Mouse (Mus musculus): ENCODE measurements around the gene Tm9sf3. TPM values are rescaled to one million over a fixed set of nuclear protein-coding genes. Genes with fewer than 3 reads are reported as not detected.
"Not testable (repeated sequence)": the region's sequence is repeated elsewhere in the genome, so short reads cannot be mapped to it uniquely, and the experiment has no call there.

Tm9sf3 gene
- 129 and 147 TPM in 2 replicates for polyA plus RNA-seq (2015; fragmentation: Nextera tagmentation; extraction: Ambion mirVana)

DNA sequence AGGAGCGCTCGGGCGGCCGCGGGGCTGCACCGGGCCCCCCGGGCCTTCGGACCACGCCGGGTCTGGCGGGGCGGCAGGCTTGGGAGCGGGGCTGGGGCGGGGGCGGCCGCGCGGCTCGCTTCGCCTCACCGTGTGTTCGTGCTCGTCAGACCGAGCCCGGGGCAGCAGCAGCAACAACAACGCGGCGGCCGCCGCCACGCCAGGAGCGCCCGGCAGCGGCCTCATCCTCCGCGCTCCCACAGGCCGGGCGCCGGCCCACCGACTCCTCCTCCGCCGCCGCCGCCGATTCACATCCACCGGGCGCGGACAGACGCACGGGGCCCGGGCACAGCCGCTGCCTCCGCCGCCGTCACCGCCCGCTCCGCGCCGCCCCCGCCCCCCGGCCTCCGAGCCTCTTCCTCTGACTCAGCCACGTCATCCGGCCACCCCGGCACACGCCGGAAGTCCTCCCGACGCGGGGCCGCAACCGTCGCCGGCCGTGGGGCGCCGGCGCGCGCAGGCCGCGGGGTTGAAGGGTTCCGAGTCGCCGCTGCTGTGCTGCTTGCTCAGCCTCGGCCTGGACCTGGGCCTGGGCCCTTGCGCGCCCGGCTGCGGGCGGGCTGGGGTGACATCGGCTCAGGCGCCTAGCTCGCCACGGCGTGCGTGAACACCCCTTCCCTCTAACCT, at the start of gene Tm9sf3:
Tm9sf3 (minus strand) TSS at position 368 of the 666 bp plus-strand sequence.
- Histone ChIP-seq H3K27ac (peak within 1 kb of the TSS; percentile 98), H3K4me1 (peaks cover 28% of the 10 kb centered on the region), H3K9me3 (no peaks in the 10 kb centered on the region), H3K4me3 (peak within 1 kb of the TSS; percentile 89), H3K27me3 (no peaks in the 10 kb centered on the region), H3K9ac (peak within 1 kb of the TSS; percentile 95), H3K36me3 (no peaks in the 10 kb centered on the region), H3K4me2 (peak within 1 kb of the TSS; percentile 59)
- WGBS, result under 1% methylated on average over 50 of the region's 98 CpGs
- ATAC-seq (ENCODE audit: insufficient number of reproducible peaks, low FRiP score, low TSS enrichment, low read depth), result peak; percentile 89

DNA sequence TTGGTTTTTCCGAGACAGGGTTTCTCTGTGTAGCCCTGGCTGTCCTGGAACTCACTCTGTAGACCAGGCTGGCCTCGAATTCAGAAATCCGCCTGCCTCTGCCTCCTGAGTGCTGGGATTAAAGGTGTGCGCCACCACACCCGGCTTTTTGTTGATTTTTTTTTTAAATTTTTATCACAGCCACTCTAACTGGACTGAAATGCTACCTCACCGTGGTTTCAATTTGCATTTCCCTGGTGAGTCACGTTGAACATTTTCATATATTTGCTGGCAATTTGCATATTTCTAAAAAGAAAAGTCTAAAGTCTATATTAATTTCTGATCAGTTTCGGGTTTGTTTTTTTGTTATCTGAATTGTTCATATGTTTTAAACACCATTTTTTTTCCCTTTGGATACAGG, 48.8 kb upstream of the Tm9sf3 start:
- H3K4me2 ChIP-seq; ATAC-seq (ENCODE audit: insufficient number of reproducible peaks, low FRiP score, low TSS enrichment, low read depth); H3K27ac ChIP-seq; H3K4me3 ChIP-seq; H3K9ac ChIP-seq; H3K4me1 ChIP-seq; H3K36me3 ChIP-seq; H3K9me3 ChIP-seq: not testable (repeated sequence)
- 89% methylated on average over 8 of the region's 8 CpGs for WGBS
- peaks cover 14% of the 10 kb centered on the region; the same call in 1 of the 2 replicates for H3K27me3 ChIP-seq

DNA sequence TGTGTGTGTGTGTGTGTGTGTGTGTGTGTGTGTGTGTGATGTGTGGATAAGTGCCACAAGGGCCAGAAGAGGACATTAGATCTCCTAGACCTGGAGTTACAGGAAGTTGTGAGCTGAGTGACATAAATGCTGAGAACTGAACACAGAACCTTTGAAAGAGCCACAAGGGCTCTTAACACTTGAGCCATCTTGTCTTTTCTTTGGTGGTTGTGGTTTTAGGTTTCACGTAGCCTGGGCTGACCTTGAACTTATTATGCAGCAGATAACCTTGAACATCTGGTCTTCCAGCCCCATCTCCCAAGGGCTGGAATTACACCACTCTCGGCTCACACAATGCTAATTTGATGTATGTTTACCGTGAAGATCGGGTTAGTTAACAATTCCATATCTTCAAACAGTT, 48.2 kb upstream of the Tm9sf3 start:
- Histone ChIP-seq H3K27ac (no peak overlapping the region), H3K36me3 (no peaks in the 10 kb centered on the region), H3K4me1 (peaks cover 6% of the 10 kb centered on the region; the same call in 1 of the 2 replicates), H3K27me3 (peaks cover 13% of the 10 kb centered on the region; the same call in 1 of the 2 replicates), H3K9ac (no peak overlapping the region), H3K4me3 (no peak overlapping the region), H3K4me2 (no peak overlapping the region), H3K9me3 (no peaks in the 10 kb centered on the region)
- 69% methylated on average over 4 of the region's 4 CpGs for WGBS
- ATAC-seq (ENCODE audit: insufficient number of reproducible peaks, low FRiP score, low TSS enrichment, low read depth), result no peak

DNA sequence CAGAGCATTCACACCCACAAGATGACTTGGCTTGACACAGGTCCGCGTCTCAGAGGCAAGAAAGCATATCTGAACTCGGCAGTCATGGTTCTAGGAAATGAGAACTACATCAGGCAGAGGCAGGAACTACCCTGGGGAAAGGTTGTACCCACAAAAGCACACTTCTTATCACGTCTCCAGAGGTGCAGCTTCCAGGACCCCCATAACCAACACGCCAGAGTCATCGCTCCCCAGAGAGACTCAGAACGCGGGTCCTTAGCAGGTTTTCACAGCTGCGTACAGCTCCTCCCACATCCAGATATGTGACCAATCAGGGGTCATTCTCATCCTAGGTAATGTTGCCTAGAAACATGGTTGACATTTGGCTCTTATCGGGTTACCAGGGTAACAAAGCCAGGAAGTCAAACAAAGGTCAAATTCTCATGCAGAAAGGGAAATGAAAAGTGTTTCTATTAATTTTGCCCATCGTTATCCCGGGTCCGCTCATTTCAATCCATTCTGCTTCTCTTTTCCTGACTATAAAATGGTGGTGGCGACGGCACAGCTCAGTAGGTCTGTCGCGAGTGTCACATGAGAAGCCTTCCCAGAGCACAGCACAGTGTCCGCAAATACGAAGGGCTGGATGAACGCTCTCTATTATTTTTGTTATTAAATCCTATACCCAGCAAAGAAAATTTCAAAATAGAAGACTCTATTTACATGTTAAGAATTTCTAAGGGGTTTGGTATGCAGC, 47.3 kb upstream of the Tm9sf3 start:
- WGBS, result 22% methylated on average over 20 of the region's 20 CpGs
- Histone ChIP-seq H3K27ac (no peak overlapping the region), H3K9ac (no peak overlapping the region), H3K4me3 (peak overlapping the region; percentile 23), H3K36me3 (no peaks in the 10 kb centered on the region), H3K27me3 (peaks cover 5% of the 10 kb centered on the region; the same call in 1 of the 2 replicates), H3K4me2 (peak overlapping the region; percentile 41), H3K9me3 (no peaks in the 10 kb centered on the region), H3K4me1 (peaks cover 6% of the 10 kb centered on the region; the same call in 1 of the 2 replicates)
- no peak for ATAC-seq (ENCODE audit: insufficient number of reproducible peaks, low FRiP score, low TSS enrichment, low read depth)

DNA sequence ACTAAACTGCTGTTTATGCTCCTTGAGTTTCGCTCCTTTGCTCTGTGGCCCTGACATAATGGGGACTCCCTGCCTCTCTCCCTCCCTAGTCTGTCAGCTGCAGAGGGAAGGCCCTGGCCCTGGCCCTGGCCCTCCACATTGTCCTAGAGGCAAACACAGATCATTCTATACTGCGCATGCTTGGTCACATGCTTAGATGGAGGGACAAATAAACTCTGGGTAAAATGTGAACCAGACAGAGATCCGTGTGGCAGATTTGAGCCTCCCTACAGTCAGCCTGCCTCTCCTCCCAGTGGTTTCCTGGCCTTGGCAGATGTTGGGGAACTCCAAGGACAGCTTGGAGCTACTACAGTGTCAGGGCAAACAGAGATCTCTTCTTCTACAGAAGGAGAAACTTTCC, 40.1 kb upstream of the Tm9sf3 start:
- Histone ChIP-seq H3K27ac (no peak overlapping the region), H3K4me1 (peaks cover 3% of the 10 kb centered on the region; the same call in 1 of the 2 replicates), H3K9me3 (no peaks in the 10 kb centered on the region), H3K27me3 (peaks cover 4% of the 10 kb centered on the region), H3K4me2 (no peak overlapping the region), H3K36me3 (no peaks in the 10 kb centered on the region), H3K9ac (no peak overlapping the region), H3K4me3 (no peak overlapping the region)
- whole genome bisulfite sequencing, result 55% methylated on average over 3 of the region's 3 CpGs
- ATAC-seq (ENCODE audit: insufficient number of reproducible peaks, low FRiP score, low TSS enrichment, low read depth), result no peak

DNA sequence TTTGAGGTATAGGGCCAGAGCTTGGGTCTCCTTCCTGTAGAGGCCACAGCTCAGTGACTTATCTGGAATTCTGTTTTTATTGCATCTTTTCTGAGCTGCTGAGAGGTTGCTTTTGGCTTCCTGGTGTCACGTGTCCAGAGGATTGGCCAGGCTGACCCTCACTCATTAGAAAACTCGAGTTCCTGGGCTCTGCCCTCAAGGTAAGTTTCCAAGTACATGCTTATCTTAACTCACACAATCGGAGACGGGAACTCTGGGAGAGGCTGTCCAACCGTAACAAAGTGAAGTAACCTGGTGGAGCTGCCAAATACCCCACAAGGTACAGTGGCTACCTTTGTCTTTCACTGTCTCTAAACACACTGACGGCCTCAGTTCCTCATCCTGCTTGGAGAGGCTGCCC, 39.6 kb upstream of the Tm9sf3 start:
- Histone ChIP-seq H3K9me3 (no peaks in the 10 kb centered on the region), H3K9ac (no peak overlapping the region), H3K27me3 (peaks cover 4% of the 10 kb centered on the region), H3K4me3 (no peak overlapping the region), H3K27ac (no peak overlapping the region), H3K36me3 (no peaks in the 10 kb centered on the region), H3K4me1 (peaks cover 3% of the 10 kb centered on the region; the same call in 1 of the 2 replicates), H3K4me2 (no peak overlapping the region)
- no peak for ATAC-seq (ENCODE audit: insufficient number of reproducible peaks, low FRiP score, low TSS enrichment, low read depth)
- whole genome bisulfite sequencing, result 37% methylated on average over 6 of the region's 6 CpGs

DNA sequence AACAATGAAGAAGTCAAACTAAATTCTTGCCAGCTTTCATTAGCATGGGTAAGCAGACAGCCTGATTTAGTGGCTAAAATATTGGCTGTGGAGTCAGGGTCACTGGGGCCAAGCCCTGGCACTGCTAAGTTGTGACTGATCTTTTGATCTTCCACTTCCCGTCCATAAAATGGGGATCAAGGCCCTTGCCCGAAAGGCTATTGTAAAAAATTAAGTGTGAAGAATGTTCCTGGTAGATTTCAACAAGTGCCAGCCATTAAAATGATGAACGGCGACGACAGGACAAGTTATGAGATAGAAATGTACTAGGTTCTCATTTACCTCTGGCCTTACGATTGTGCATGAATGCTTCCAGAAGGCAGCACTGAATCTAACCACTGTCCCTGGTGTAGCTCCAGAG, 38.1 kb upstream of the Tm9sf3 start:
- no peak for ATAC-seq (ENCODE audit: insufficient number of reproducible peaks, low FRiP score, low TSS enrichment, low read depth)
- no peak overlapping the region for H3K27ac ChIP-seq
- H3K9me3 ChIP-seq, result no peaks in the 10 kb centered on the region
- H3K4me3 ChIP-seq, result no peak overlapping the region
- peaks cover 4% of the 10 kb centered on the region for H3K27me3 ChIP-seq
- no peak overlapping the region for H3K9ac ChIP-seq
- H3K4me2 ChIP-seq, result no peak overlapping the region
- H3K36me3 ChIP-seq, result no peaks in the 10 kb centered on the region
- H3K4me1 ChIP-seq, result peaks cover 3% of the 10 kb centered on the region; the same call in 1 of the 2 replicates
- WGBS, result 18% methylated on average over 6 of the region's 6 CpGs

DNA sequence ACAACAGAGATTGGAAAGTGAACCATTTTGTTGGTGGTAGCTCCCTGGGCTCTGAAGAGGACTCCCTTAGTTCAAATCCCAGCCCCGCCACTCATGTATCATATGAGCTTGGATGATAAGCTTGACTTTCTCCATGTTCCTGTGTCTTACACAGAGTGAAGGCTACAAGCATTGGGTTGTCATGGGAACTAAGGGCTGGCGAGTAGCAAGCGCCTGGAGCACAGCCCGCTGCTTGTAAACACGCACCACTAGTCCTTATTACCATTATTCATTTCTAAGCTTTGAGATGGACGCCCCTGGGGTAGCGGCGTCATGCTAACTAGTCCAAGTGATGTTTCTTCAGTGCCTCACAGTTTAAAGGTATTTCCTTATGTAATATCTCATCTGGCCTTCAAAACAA, 35.6 kb upstream of the Tm9sf3 start:
- no peak overlapping the region for H3K9ac ChIP-seq
- peaks cover 4% of the 10 kb centered on the region for H3K27me3 ChIP-seq
- no peak for ATAC-seq (ENCODE audit: insufficient number of reproducible peaks, low FRiP score, low TSS enrichment, low read depth)
- no peaks in the 10 kb centered on the region for H3K36me3 ChIP-seq
- H3K27ac ChIP-seq, result no peak overlapping the region
- WGBS, result 67% methylated on average over 8 of the region's 8 CpGs
- H3K9me3 ChIP-seq, result no peaks in the 10 kb centered on the region
- no peak overlapping the region for H3K4me2 ChIP-seq
- peaks cover 3% of the 10 kb centered on the region; the same call in 1 of the 2 replicates for H3K4me1 ChIP-seq
- H3K4me3 ChIP-seq, result no peak overlapping the region

DNA sequence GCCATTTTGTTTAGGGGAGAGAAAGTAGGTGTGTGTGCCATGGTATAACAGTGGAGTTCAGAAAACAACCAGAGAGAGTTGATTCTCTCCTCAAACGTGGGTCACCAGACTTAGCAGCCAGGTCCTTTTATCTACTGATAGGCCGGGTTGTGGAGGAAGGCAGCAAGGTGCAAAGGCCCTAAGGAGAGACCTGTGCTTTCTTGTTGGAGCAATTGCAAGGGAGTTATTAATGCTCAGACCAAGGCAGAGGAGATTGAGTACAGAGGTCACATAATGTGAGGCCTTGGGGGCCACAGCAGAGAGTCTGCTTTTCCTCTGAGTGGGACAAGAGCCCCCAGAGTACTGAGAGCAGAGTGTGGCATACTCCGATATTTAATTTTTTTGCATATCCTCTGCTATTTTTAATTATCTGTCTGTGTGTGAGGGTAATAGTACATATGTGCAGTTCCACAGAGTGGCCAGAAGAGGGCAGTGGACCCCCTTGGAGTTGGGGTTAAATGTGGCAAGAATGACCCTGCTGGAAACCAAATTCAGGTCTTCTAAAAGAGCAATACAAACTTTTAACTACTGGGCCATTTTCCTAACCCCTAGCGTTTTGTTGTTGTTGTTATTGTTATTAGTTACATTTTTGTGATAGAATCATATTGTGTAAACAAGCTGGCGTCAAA, 27.3 kb upstream of the Tm9sf3 start:
- WGBS, result 61% methylated on average over 5 of the region's 5 CpGs
- Histone ChIP-seq H3K27me3 (peaks cover 8% of the 10 kb centered on the region; the same call in 1 of the 2 replicates), H3K4me3 (no peak overlapping the region), H3K4me2 (no peak overlapping the region), H3K4me1 (no peaks in the 10 kb centered on the region), H3K27ac (no peak overlapping the region), H3K9ac (no peak overlapping the region), H3K36me3 (no peaks in the 10 kb centered on the region), H3K9me3 (no peaks in the 10 kb centered on the region)
- no peak for ATAC-seq (ENCODE audit: insufficient number of reproducible peaks, low FRiP score, low TSS enrichment, low read depth)

DNA sequence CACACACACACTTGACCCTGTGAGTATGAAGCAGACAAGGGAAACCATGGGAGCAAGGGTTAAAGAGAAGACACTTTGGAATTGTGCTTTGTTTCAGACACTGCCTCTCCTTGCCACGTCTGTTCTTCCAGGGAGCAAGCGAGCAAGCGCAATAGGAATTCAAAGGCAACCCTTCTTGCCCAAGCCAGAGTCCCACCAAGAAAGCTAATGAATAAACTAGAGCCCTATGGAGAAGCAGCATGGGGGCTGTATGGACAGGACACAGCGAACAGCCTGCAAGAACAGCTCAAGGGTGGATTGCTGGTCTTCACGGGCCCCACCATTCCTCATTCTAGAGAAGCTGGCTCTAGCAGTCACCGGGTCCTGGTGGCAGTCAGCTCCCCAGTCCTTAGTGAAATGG, 24.8 kb upstream of the Tm9sf3 start:
- no peak overlapping the region for H3K4me2 ChIP-seq
- H3K9ac ChIP-seq, result no peak overlapping the region
- H3K27me3 ChIP-seq, result peaks cover 8% of the 10 kb centered on the region; the same call in 1 of the 2 replicates
- no peaks in the 10 kb centered on the region for H3K9me3 ChIP-seq
- H3K27ac ChIP-seq, result no peak overlapping the region
- H3K4me1 ChIP-seq, result peaks cover 6% of the 10 kb centered on the region; the same call in 1 of the 2 replicates
- no peak overlapping the region for H3K4me3 ChIP-seq
- 78% methylated on average over 6 of the region's 6 CpGs for WGBS
- H3K36me3 ChIP-seq, result no peaks in the 10 kb centered on the region
- ATAC-seq (ENCODE audit: insufficient number of reproducible peaks, low FRiP score, low TSS enrichment, low read depth), result no peak

DNA sequence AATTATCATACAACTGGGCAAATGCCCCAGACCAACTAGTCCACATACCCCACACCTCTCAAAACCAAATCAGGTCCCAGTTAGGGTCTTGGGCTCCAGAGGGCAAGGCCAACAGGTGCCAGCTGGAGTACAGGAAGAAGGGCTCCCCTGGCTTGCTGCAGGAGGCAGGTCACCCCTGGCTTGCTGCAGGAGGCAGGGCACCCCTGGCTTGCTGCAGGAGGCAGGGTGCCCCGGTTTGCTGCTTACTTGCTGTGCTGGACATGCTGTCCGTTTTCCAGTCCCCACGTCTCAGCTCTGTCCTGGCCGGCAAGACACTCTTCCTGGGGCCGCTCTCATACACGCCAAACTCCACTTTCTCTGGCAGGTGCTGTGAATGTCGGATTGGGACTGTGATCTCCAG, 23.4 kb upstream of the Tm9sf3 start:
- Histone ChIP-seq H3K4me3 (no peak overlapping the region), H3K4me1 (peaks cover 9% of the 10 kb centered on the region; the same call in 1 of the 2 replicates), H3K9ac (no peak overlapping the region), H3K36me3 (no peaks in the 10 kb centered on the region), H3K27me3 (peaks cover 9% of the 10 kb centered on the region; the same call in 1 of the 2 replicates), H3K9me3 (no peaks in the 10 kb centered on the region), H3K27ac (no peak overlapping the region), H3K4me2 (no peak overlapping the region)
- ATAC-seq (ENCODE audit: insufficient number of reproducible peaks, low FRiP score, low TSS enrichment, low read depth), result no peak
- WGBS, result 85% methylated on average over 7 of the region's 7 CpGs

DNA sequence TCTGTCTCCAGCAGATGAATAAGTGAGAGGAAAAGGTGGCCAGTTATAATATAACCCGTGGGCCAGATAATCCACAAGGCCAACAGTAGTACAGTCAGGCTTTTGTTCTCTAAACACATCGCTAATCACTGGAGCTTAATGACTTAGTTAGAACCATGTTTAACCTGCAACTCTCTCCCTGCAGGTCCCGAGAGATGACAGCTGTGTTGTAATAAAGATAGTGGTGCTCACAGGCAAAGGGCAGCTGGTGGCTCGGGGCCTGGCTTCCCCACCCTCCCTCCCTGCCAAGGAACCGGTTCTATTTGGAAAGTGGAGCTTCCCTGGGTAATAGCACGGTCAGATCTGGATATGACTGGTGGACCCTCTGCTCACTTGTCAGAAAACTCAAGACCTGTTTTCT, 20.7 kb upstream of the Tm9sf3 start:
- no peaks in the 10 kb centered on the region for H3K36me3 ChIP-seq
- H3K4me3 ChIP-seq, result no peak overlapping the region
- no peak for ATAC-seq (ENCODE audit: insufficient number of reproducible peaks, low FRiP score, low TSS enrichment, low read depth)
- H3K27me3 ChIP-seq, result peaks cover 11% of the 10 kb centered on the region; the same call in 1 of the 2 replicates
- H3K27ac ChIP-seq, result no peak overlapping the region
- no peak overlapping the region for H3K4me2 ChIP-seq
- WGBS, result 30% methylated on average over 6 of the region's 6 CpGs
- no peaks in the 10 kb centered on the region for H3K9me3 ChIP-seq
- peaks cover 9% of the 10 kb centered on the region; the same call in 1 of the 2 replicates for H3K4me1 ChIP-seq
- H3K9ac ChIP-seq, result no peak overlapping the region
